ENCODE assay signal across 23 mouse cellular contexts in the genomic region with DNA sequence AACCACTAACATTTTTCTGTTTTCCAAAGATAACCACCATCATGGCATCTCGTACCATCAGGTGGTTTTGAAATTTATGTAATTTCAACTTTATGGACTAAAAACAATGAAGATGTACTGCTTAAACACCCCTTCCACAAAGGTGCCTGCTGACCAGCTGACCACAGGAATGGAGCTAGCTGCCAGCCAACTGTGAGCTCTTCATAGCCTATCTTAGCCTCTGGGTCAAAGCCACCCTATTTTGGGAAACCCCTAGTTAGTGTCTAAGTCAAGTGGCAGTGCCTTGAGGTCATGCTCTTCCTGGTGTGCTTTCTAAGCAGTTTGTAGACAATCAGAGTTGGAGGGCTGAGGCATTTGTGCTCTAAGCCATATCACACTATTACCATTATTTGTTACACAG.
"Had no signal": no experiment of that assay in that cellular context is flagged by ENCODE, and none has a peak within 500 bp of the region (broad histone marks: within the 10 kb centered on the region; RNA-seq: fewer than 3 reads in every experiment).

No protein-coding gene starts in this region.

- DNase-seq: gastrocnemius, postnatal 14 days; gastrocnemius, postnatal 36 days; heart, adult 18-20 months; heart, postnatal 14 days; heart, postnatal 36 days; kidney, adult 18-20 months; kidney, adult 8-10 months; kidney, postnatal 10 days; kidney, postnatal 25 days; kidney, postnatal 4 days; liver; liver, embryonic 13.5 days had no signal

- H3K36me3 ChIP-seq: heart, embryonic 10.5 days; heart, embryonic 12.5 days; hindbrain, embryonic 13.5 days; hindbrain, embryonic 15.5 days; limb, embryonic 10.5 days; limb, embryonic 12.5 days; liver, embryonic 13.5 days had no signal

- H3K4me3 ChIP-seq: heart, embryonic 10.5 days; heart, embryonic 12.5 days; hindbrain, embryonic 13.5 days; hindbrain, embryonic 15.5 days; layer of hippocampus, adult 2 months; left cerebral cortex, adult 2 months; limb, embryonic 10.5 days; limb, embryonic 12.5 days; liver, embryonic 13.5 days had no signal

- H3K27me3 ChIP-seq: heart, embryonic 12.5 days; hindbrain, embryonic 13.5 days; hindbrain, embryonic 15.5 days; limb, embryonic 12.5 days; liver, embryonic 13.5 days had no signal

- ATAC-seq: hindbrain, postnatal 0 days; intestine, embryonic 16.5 days had no signal

- H3K4me2 ChIP-seq: heart, embryonic 12.5 days; hindbrain, embryonic 13.5 days; hindbrain, embryonic 15.5 days; limb, embryonic 12.5 days; liver, embryonic 11.5 days; liver, embryonic 13.5 days had no signal
